Mouse (Mus musculus) kidney, adult 8-10 months (tissue): ENCODE results near the gene Grem1.

Source experiments
- DNase-seq, 2 experiments: peaks; one replicate each; pipeline ENCODE4 v3.0.0; 2022

The Grem1 gene

DNA sequence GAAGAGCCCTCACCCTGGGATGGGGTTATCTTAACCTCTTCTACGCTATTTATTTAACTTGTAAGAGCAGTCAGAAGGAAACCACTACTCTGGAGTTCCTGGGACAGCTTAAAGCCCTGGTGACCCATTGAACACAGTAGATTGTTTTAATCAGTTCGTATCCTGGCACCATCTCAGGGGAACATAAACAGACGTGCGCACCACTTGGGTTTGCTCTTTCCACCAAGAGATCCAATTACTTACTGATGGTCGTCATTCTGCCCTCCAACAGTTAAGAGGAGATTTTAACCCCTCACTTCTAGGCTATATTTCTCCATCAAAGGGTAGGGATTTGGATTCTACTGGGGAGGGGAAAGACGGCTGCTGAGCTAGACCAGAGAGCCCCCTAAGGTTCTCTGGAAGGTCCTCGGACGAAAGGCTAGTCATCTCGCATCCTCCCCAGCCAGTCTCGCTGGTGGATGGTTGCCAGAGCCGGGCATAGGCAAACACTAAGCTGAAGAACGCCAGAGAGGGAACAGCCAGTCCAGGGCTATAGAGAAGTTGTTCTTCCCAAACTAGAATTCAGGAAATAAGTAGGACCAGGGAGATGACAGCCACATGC is 1.4 kb downstream of the Grem1 start:
- DNase-seq = no peak

DNA sequence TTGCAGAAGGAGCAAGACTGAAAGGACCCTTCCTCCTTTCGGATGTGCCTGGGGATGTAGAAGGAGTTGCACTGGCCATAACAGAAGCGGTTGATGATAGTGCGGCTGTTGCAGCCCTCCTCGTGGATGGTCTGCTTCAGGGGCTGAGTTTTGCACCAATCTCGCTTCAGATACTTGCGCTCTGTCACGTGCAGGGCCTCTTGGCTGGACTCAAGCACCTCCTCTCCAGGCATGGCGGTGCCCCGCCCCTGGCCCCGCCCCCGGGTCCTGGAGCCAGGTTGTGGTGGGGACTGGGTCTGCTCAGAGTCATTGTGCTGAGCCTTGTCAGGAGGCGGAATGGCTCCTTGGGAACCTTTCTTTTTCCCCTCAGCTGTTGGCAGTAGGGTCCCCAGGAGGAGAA is 8.7 kb downstream of the Grem1 start:
- no peak for DNase-seq

DNA sequence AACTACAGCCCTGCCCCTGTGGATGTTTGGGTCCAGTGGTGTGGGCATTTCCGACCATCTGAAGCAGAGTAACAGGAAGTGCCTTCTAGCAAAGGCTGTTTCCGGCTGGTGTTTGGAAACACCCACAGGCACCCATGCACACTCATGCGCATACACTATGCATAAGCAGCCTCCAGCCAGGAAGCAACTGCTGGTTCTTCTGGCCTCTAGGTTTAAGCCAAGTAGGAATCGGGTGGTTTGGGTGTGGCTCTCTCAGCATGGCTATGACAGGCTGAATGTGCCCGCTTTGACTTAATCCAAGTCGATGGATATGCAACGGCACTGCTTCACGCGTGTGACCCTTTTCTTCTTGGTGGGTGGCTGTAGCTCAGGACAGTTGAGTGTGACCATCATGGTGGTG is 9.1 kb downstream of the Grem1 start:
- no peak for DNase-seq

DNA sequence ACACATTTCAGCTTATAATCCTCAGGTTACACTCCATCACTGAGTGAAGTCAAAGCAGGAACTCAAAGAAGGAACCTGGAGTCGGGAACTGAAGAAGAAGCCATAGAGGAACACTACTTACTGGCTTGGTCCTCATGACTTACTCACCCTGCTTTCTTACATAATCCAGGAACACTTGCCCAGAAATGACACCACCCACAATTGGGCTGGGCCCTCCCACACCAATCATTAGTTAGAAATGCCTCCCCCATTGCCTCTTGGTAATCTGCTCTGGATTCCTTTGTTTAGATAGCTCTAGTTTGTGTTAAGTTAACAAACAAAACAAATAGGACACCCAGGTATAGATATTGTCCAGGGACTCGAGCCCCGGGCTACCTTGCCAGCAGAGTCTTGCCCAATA is 29.9 kb downstream of the Grem1 start:
- no peak for DNase-seq

DNA sequence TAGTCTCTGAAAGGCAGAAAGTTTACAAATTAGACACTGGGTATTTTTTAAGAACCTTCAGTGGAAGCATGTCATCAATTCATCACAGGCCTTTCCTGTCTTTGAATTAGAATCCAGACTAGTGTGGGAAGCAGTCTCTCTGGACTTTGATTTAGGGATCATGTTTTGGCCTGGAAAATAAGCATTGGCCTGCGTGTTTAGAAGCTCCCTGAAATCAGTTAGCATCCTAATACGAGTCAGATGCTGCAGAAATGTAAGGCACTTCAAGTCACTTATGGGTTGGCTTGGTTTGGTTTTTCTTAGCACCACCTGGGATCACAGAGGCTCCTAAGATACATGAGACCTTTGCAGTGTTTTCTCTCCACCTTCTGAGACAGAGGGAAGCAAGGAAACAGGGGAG is 43.6 kb downstream of the Grem1 start:
- DNase-seq = no peak

DNA sequence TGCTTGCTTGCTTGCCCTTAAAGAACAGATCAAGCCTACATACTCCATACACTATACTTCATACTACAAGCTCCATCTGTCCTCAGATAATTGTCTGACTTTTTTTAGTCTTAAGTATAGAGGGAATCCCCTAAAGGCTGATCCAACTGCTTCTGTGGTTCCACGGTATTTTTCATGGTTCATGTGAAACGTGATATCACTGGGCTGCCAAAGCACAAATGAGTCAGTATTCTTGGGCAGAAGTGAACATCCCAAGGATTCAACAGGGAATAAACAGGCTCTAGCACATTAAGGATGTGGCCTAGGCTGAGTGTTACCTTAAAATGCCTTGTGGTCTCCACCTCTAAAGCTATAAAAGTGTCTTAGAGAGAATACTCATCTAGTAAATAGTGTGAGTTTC is 45.0 kb downstream of the Grem1 start:
- no peak for DNase-seq

DNA sequence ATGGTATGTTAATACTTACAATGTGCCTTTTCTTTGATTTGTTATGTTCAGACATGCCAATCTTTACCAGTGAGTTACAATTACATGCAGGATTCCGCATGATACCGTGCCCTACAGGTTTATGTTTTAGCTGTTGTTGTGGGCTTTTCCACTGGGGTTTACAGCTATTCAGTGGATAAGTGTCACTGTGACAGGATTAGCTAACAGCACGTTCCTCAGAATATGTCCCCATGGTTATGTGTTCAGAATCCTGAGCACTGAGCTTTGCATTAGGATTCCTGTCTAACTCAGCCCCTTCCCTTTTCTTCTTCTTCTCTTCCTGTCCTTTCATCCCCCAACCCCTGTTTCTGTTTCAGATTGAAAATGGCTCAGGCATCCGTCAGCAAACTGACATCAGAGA is 50.9 kb downstream of the Grem1 start:
- no peak for DNase-seq

DNA sequence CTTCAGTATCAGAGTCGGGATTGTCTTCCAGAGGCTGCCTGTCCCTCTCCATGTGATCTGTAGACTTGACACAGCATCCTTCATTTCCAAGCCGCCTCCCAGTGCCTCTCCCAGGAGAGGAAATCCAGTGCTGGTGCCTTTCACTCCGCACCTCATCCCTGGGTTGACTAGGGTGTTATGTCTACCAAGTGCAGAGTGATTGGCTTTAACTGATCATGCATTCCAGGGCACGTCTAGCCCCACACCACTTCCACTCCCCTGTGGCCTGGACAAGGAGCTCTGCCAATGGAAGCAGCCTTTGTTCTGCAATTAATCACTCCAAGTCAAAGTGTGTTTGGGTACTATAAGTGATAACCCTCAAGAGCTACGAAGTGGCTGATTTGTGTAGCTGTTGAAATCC is 56.9 kb downstream of the Grem1 start:
- no peak for DNase-seq

DNA sequence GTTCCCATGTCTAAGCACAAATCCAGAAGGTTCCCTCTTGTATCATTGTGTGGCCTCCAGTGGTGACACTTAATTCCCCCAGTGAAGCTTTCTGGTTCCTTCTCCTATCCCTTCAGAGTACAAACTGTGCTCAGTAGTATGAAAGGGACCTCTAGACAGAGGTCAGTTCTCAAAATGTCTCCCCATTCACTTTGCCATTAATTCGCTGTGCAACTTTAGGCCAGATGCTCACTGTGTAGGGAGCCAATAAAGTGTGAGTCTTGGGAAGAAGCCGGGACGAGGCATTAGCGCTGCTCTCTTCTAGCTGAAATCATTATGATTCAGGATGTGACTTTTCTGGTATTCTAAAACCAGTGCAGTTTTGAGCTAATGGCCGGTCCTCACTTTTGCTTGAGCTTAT is 61.8 kb downstream of the Grem1 start:
- no peak for DNase-seq

DNA sequence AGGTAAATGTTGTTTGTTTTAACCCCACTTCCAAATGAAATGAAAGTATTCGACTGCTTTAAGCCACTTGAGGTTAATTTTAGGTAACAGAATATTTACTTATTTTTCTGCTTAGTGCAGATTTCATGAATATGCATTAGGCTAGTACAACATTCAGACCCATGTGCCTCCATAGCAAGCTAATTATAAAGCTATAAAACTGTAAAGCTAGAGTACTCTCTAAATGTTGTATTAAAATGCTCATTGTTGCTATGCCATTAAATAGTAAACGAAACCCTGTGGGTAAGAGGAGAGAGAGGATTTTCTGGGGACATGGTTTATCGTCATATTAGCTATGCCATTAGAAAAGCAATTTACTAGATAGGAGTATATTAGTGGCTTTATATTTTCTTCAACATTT is 62.2 kb downstream of the Grem1 start:
- no peak for DNase-seq
